Mouse (Mus musculus): ENCODE measurements around the gene Vmn1r76.

Vmn1r76 gene

DNA sequence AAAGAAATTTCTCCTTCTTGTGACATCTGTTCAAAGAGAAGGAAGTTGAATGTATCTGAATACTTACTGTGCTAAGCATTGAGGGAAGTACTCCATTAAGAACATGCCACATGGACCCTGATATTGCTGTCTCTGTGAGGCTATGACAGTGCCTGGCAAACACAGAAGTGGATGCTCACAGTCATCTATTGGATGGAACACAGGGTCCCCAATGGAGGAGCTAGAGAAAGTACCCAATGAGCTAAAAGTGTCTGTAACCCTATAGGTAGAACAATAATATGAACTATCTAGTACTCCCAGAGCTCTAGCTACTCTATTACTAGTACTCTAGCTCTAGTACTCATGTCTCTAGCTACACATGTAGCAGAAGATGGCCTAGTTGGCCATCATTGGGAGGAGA lies at the start of gene Vmn1r76:
TSS of gene Vmn1r76 (minus strand) at position 101 of the 400 bp plus-strand sequence.
- DNase-seq, result no peak

DNA sequence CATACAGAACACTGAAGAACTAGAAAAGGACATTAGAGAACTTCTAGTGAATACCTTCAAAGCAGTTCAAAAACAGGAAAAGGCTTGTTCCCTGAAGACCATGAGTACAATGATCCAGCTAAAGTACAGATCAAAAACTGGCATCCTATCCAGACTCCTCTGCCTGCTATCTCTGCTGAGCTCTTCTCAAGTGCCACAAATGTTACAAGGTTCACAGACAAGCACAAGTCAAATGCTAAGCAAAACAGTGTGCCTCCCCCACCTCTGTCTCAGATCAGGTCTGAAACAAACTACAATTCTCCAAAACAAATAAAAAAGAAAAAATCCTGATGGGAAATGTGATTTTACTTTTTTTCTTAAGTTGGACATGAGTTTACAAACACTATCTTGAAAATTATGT lies 34.6 kb upstream of the Vmn1r76 start:
- no peak for DNase-seq

- DNase-seq, result no peak
Measured at GRCm38 (mm10) chr7:11947991-11948390, 10.0 kb upstream of the Vmn1r76 start.

GRCm38 (mm10) chr7:11874330-11874729 lies 63.7 kb downstream of the Vmn1r76 start, which contains the start of gene Vmn1r75:
Gene Vmn1r75, plus strand, starts transcription at chr7:11874630.
- no peak for DNase-seq

Measured in cerebellum, postnatal 36 days (tissue).